Mouse (Mus musculus) skeletal muscle tissue, adult 2 months (tissue): ENCODE measurements around the gene Exosc1.
"Not testable (repeated sequence)": the region's sequence is repeated elsewhere in the genome, so short reads cannot be mapped to it uniquely, and the experiment has no call there.

Source experiments
- DNase-seq: peaks from one replicate; pipeline ENCODE4 v3.0.0-alpha.2; 2012; ENCODE audit warnings: low read depth, low spot score

The Exosc1 gene

GRCm38 (mm10) chr19:41933179-41934086, at the start of gene Exosc1, which contains the start of gene Zdhhc16:
Gene Exosc1 (minus strand): TSS chr19:41933423.
Gene Zdhhc16 (plus strand): TSS chr19:41933480.
- peak; percentile 97 for DNase-seq

GRCm38 (mm10) chr19:41982791-41983150, 49.5 kb upstream of the Exosc1 start:
- DNase-seq: no peak

- no peak for DNase-seq
Measured at GRCm38 (mm10) chr19:41981931-41982790, 48.9 kb upstream of the Exosc1 start.

- DNase-seq: no peak
Measured at GRCm38 (mm10) chr19:41981595-41981927, 48.3 kb upstream of the Exosc1 start, which contains the start of gene Ubtd1. Gene Ubtd1 (plus strand): TSS chr19:41981763.

GRCm38 (mm10) chr19:41980819-41981594, 47.8 kb upstream of the Exosc1 start, which contains the start of gene Mms19:
Gene Mms19 (minus strand): TSS chr19:41981157.
- peak; percentile 98 for DNase-seq

GRCm38 (mm10) chr19:41980422-41980818, 47.2 kb upstream of the Exosc1 start:
- DNase-seq: no peak

- DNase-seq: peak; percentile 32
Measured at GRCm38 (mm10) chr19:41973891-41974794, 40.9 kb upstream of the Exosc1 start.

- DNase-seq: no peak
Measured at GRCm38 (mm10) chr19:41969618-41970017, 36.4 kb upstream of the Exosc1 start.

- no peak for DNase-seq
Measured at GRCm38 (mm10) chr19:41953574-41953973, 20.4 kb upstream of the Exosc1 start.

DNA sequence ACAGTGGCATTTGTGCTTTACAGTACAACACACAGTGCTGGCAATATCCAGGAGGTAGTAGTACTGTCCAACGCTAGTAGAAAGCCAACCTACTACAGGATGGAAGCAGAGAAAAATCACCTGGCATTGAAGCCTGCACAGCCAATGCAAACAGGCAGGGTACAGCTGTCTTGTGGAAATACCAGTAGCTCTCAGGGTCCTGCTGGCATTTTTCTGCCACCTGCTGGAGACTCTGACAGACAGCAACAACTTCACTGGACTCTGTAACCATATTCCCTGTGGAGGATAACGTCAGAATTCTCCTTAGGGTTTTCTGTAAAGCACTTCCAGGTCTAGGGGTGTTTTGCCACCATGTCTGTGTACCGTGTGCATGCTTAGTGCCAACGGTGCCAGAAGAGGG, 19.1 kb upstream of the Exosc1 start:
- DNase-seq: no peak

- DNase-seq: no peak
Measured at GRCm38 (mm10) chr19:41943841-41944240, 10.6 kb upstream of the Exosc1 start.

- no peak for DNase-seq
Measured at GRCm38 (mm10) chr19:41938539-41938938, 5.3 kb upstream of the Exosc1 start.

GRCm38 (mm10) chr19:41935921-41936320, 2.7 kb upstream of the Exosc1 start:
- DNase-seq: no peak

DNA sequence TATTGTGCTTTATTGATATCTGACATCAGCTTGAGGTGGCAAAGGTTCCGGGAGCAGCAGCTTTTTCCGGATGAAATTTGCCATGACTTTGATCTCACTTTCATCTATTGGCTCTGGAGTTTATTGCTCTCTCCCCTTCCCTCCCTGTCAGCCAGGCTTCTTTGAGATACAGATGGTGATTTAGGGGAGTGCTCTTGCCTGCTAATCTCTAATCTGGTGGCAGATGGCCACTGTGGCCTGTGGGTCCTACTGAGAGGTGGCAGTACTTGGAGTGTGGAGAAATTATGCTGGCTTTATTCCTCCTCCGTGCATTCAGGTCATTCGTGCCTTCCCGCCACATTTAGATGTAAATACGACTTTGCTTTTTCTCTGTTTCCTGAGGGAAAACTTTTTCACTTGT, 901 bp upstream of the Exosc1 start:
- no peak for DNase-seq

- no peak for DNase-seq
Measured at GRCm38 (mm10) chr19:41932686-41933085, 537 bp downstream of the Exosc1 start.

DNA sequence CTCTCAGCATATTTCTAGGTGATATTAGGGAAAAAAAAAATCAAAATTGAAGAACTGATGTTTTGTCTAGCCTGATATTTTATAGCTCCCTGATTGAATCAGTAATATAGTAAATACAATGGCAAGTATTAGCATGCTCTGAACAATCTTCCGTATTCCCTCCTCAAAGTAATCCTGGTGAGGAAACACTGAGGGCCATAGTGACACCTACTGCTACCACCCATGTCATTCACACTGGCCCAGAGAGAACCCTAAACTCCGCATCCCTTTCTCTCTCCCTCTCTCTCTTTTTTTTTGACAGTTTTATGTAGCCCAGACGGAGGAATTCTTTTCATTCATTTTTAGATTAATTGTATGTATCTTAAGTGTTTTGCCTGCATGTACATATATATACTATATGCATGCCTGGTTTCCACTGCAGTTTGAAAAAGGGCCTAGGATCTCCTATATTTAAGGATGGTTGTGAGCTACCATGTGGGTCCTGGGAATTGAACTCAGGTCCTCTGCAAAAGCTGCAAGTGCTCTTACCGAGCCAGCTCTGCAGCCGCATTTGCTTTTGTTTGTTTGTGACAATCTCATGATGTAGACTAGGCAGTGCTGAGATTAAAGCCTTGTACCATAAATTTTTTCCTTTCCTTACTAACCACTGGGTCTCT, 12.7 kb downstream of the Exosc1 start:
- DNase-seq: no peak

DNA sequence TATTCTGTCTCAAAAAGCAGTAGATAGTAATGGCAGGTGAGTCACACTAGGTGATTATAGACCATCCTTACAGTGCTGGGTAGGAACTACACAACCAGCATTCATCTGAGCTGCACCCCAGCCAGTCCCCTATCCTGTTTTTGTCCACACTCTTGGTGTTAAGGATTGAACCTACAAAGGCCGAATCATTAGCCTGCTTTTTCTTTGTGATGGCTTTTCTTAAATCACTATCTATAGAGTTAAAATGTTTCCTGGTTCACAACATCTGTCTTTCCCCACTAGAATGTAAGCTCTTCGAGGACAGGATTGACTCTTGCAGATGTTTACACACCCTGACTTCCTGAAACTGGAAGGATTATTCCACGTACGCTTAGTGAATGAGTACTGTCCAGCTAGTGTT, 13.8 kb downstream of the Exosc1 start:
- no peak for DNase-seq

DNA sequence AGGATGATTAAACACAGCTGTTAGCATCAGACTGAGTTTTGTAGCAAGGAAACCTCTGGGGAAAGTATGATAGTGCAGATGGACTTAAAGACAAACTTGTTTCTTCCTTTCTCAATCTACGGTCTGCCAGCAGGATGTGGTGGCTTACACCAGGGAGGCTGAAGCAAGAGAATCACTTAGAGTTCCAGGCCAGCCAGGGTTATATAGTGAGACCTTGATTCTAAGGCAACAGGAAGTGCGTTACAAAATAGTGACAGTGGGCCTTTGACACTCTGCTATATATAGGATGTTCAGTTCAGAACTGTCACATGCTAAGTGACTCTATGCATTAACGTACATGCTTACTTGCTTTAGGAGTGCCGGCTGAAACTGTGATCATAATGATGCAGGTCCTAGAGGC, 16.4 kb downstream of the Exosc1 start:
- no peak for DNase-seq

DNA sequence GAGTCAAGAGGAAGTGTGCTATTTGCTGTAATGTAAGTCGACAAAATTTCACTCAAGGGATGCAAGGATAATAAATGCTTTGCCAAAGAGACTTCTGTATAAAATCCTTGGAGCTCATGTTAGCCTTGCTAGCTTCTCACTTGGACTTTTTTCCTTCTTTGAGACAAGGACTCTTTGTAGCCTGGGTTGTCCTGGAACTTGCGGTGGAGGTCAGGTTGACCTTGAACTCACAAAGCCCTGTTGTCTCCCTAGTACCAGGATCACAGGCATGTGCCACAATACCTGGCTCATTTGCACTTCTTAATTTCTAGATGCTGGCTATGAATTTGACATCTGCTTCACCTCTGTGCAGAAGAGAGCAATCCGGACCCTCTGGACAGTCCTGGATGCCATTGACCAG, 17.9 kb downstream of the Exosc1 start:
- DNase-seq: no peak

DNA sequence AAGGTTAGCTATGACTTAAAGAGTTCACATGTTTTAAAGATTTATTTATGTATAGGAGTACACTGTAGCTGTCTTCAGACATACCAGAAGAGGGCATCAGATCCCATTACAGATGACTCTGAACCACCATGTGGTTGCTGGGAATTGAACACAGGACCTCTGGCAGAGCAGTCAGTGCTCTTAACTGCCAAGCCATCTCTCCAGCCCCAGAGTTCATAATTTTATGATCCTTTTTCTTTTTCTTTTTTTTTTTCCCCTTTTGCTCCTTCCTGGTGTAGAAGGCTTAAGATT, 18.7 kb downstream of the Exosc1 start:
- not testable (repeated sequence) for DNase-seq
